Mouse (Mus musculus) testis, adult 2 months (tissue): ENCODE data around the gene Mrln. TPM values are rescaled to one million over a fixed set of nuclear protein-coding genes. Genes with fewer than 3 reads are reported as not detected.
A peak's percentile ranks its signal among the peaks of the same experiment; 100 is the strongest.

Source experiments
- H3K27ac ChIP-seq: fragments of 200-500 bp; 2 replicates; pipeline ENCODE4 v1.5.1; 2012; ENCODE audit warnings: low read depth, low read length; ENCODE audit not compliant: control insufficient read depth, insufficient read depth
- H3K27me3 ChIP-seq: fragments of 200-500 bp; 2 replicates; pipeline ENCODE4 v1.6.1; 2012; ENCODE audit warnings: mild to moderate bottlenecking, low read length, moderate library complexity; ENCODE audit not compliant: control insufficient read depth, insufficient read depth
- H3K36me3 ChIP-seq: fragments of 200-500 bp; 2 replicates; pipeline ENCODE4 v1.6.1; 2012; ENCODE audit warnings: mild to moderate bottlenecking, low read length; ENCODE audit not compliant: control insufficient read depth, insufficient read depth
- H3K4me1 ChIP-seq: fragments of 200-500 bp; 2 replicates; pipeline ENCODE4 v1.6.1; 2012; ENCODE audit warnings: low read length; ENCODE audit not compliant: control insufficient read depth, insufficient read depth
- H3K4me3 ChIP-seq: fragments of 200-500 bp; 2 replicates; pipeline ENCODE4 v1.5.1; 2012; ENCODE audit warnings: low read depth, mild to moderate bottlenecking, low read length, moderate library complexity, mixed read lengths; ENCODE audit not compliant: control insufficient read depth
- CTCF ChIP-seq: fragments of 200-500 bp; IDR thresholded peaks from 2 replicates; pipeline ENCODE4 v1.5.1; 2012; ENCODE audit warnings: low read depth, mild to moderate bottlenecking, inconsistent platforms, low read length, moderate library complexity; ENCODE audit not compliant: control insufficient read depth, insufficient read depth, insufficient replicate concordance
- POLR2A ChIP-seq: fragments of 200-500 bp; IDR thresholded peaks from 2 replicates; pipeline ENCODE4 v1.6.1; 2012; ENCODE audit warnings: low read depth, mild to moderate bottlenecking, inconsistent platforms, low read length, moderate library complexity; ENCODE audit not compliant: control insufficient read depth
- polyA plus RNA-seq: library from polyadenylated mRNA; depleted of rRNA; stranded (reverse); fragments of >200 nt; gene quantifications from 2 replicates; pipeline ENCODE4 v1.2.3, GENCODE M21; 2012; rRNA removed

Gene Mrln
- polyA plus RNA-seq, result 0.41 and 1.6 TPM in 2 replicates

DNA sequence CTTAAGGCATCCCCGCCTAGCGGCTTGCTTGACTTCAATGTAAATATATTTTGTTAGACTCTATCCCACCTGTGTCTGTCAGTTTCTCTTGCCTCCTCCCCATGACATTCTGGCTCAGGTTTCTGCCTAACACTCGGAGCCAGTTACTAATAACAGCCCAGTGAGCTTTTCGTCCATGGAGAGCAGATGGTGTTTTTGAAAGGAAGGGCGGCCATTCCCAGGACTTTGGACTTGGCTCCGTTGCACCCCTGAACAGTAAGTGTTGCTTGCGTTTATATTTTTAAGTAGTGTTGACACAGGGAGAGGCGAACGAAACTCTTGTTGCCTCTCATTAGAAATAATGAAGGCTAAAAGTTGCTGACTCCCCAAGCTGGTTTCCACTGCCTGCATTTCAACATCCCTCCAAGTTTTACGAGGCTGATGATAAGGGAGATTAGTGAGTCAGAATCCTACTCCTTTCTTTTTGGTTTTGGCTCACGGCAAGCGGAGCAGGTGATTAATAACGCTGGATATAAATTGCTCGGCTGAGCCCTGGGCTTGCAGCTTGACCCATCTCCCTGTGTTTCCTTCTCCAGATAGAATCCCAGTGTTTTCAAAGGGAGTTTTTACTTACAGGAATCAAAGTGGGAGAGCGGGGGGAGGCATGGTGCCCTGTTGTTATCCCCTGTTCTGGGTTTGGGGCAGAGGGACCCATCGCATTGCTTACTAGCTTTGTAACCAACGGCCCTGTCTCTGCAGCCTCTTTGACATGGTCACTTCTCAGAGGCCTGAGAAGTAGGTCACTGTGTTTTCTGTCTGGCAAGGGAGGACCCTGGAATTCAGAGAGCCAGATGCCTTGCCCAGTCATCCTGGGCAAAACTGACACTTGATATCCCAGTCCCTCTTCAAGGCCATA, at the start of gene Mrln:
Mrln (plus strand) TSS at position 160 of the 895 bp plus-strand sequence.
- no peak within 1 kb of the TSS for H3K27ac ChIP-seq
- no peaks in the 10 kb centered on the region; the same call in 1 of the 2 replicates for H3K4me1 ChIP-seq
- no peaks in the 10 kb centered on the region for H3K27me3 ChIP-seq
- H3K36me3 ChIP-seq, result no peaks in the 10 kb centered on the region
- H3K4me3 ChIP-seq, result no peak within 1 kb of the TSS
- no peak for TF ChIP-seq POLR2A
- TF ChIP-seq CTCF, result no peak

DNA sequence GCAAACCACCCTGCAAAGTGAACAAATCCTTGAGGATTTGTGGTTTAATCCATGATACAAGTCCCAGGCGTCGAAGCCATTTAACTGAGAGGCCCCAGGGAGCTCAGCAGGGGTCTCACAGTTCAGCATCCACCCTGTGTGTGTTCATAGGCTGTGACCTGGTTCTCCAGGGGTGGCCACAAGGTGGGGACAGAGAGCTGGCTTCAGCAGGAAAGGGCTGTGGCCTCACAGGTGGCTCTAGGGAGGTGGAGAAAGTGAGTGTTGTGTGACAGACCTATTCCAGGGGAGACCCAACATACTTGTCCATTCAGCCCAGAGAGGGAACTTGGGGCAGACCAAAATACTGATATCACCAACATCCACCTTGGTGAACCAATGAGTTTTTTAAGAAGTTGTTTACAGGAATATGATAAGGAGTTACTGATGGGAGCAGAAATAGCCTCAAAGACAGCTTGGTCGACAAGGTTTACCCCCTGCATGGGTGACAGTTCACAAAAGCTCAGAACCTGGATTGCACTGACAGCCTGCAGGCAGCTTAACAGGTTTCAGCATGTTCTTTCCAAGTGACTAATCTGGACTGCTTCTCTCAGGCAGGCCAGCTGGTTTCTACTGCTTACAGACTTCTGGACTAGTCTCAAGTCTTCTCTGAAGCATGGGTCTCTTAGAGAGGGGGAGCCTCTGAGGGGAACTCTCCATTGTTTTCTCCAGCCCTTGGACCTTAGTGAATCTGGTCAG, 47.9 kb upstream of the Mrln start:
- H3K27me3 ChIP-seq, result no peaks in the 10 kb centered on the region
- H3K4me1 ChIP-seq, result no peaks in the 10 kb centered on the region
- no peaks in the 10 kb centered on the region for H3K36me3 ChIP-seq
- TF ChIP-seq CTCF (peak; percentile 41; the same call in 1 of the 2 replicates), POLR2A (no peak)
- no peak overlapping the region for H3K4me3 ChIP-seq
- H3K27ac ChIP-seq, result no peak overlapping the region

DNA sequence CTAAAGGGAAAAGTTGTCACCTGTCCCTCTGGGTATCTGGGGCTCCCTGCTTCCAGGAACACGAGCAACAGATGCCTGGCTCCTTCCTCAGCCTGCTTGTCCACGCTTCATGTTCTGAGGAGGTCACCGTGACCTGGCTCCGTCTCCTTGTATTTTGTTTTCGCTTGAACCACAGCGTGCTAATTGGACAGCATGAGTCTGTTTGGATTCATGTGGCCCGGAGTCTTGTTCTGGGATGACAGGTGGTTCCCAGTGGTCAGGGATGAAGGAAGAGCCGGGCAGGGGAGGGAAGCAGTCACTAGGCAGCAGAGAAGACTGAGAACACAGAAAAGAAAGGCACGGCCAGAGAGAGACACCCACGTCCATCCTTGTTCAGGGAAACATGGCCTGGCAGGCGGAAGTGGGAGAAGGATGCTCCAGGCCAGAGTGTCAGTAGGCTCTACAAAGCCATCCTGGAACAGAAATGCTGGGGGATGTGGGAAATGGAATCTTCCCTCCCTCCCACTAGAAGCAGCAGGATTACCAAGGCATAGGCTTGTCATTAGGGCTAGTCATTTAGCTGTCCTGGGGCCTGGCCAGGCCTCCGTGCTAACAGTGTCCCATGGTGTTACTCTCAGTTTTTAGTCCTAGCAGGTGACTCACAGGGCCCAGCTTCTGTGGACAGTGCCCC, 44.7 kb upstream of the Mrln start:
- Histone ChIP-seq H3K27ac (no peak overlapping the region), H3K27me3 (no peaks in the 10 kb centered on the region), H3K36me3 (no peaks in the 10 kb centered on the region), H3K4me1 (0 out of 2 replicates have a peak, but pooled peaks cover 2% of the 10 kb centered on the region), H3K4me3 (no peak overlapping the region)
- TF ChIP-seq POLR2A (no peak), CTCF (no peak)

DNA sequence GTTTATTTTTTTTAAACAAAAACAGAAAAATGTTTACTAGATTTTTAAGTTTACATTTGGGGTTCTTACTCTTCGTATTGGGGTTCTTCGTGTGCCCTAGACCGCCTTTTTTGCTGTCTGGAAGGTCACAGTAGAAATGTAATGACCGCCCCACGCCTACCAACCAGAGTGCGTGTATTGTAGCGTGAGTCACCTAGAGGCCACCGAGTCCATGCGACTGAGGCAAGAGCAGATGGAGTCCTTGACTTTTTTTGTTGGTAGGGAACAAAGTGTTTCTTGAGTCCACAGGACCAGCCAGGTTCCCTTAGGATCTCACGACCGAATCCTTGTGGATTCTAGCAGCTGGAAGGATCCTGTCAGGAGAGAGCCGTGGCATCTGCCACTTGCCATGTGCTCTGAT, 43.7 kb upstream of the Mrln start:
- Histone ChIP-seq H3K4me3 (no peak overlapping the region), H3K27ac (no peak overlapping the region), H3K4me1 (0 out of 2 replicates have a peak, but pooled peaks cover 2% of the 10 kb centered on the region), H3K27me3 (no peaks in the 10 kb centered on the region), H3K36me3 (no peaks in the 10 kb centered on the region)
- TF ChIP-seq POLR2A (no peak), CTCF (no peak)

DNA sequence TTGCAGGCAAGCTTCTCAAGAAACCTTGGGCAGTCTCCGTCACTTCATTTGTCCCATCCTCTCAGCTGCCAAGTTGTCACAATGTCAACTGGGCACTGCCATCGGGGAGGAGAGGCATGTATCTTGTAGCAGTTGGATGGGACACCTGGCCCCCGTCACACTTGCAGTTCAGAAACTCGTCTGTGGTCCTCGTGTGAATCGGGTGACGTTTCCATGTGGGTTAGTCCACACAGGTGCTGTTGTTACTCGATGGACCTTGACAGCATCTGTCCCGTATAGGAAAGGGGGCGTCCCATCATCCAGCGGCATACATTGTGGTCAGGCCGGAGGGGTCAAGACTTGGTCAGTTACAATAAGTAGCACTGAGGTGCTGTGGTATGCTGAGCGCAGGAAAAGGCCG, 43.0 kb upstream of the Mrln start:
- Histone ChIP-seq H3K4me1 (0 out of 2 replicates have a peak, but pooled peaks cover 2% of the 10 kb centered on the region), H3K4me3 (no peak overlapping the region), H3K27ac (no peak overlapping the region), H3K27me3 (no peaks in the 10 kb centered on the region), H3K36me3 (no peaks in the 10 kb centered on the region)
- TF ChIP-seq CTCF (no peak), POLR2A (no peak)

DNA sequence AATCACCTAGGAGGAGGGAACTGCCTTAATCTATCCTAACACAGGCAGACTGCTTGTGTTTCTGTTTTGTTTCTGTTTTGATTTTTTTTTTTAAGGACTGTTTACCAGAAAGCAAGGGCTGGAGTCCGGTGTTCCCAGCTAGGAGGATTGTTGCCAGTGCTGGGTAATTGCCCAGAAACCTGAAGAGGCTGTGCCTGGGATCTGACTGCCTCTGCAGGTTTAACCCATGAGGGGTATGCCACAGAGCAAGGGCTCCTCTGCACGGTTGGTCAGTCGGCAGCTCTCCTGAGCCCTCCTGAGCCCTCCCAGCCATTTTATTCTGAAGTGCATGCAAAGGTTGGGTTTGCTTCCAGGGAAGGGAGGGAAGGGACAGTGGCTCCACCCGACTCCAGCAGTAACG, 40.8 kb upstream of the Mrln start:
- TF ChIP-seq POLR2A, result no peak
- TF ChIP-seq CTCF, result no peak
- Histone ChIP-seq H3K27me3 (no peaks in the 10 kb centered on the region), H3K36me3 (no peaks in the 10 kb centered on the region), H3K4me3 (no peak overlapping the region), H3K27ac (no peak overlapping the region), H3K4me1 (0 out of 2 replicates have a peak, but pooled peaks cover 2% of the 10 kb centered on the region)

DNA sequence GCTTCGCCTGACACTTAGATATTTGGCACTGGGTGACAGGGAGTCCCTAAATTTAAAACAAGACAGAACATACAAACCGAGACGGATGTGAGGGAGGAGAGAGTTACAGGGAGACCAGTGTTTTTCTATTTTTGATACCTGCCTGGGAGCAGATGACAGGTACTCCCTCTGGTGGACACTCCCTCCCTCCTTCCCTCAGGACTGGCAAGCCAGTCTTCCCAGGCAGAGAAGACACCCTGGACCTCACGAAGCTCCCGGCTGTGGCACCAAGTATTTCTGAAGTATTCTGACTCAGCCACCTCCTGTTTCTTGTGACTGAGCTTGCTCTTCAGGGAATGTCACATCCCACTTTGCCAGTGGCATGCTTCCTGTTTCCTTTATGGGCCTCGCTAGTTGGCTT, 38.6 kb upstream of the Mrln start:
- Histone ChIP-seq H3K27me3 (no peaks in the 10 kb centered on the region), H3K36me3 (no peaks in the 10 kb centered on the region), H3K4me1 (0 out of 2 replicates have a peak, but pooled peaks cover 2% of the 10 kb centered on the region), H3K4me3 (no peak overlapping the region), H3K27ac (no peak overlapping the region)
- TF ChIP-seq POLR2A, result no peak
- 0 out of 2 replicates have a peak, but pooled peaks have one; percentile 17 for TF ChIP-seq CTCF
